Mouse (Mus musculus) megakaryocyte, embryonic 14.5 days (primary cell): ENCODE data around the gene Pomgnt1.

Experiments used
- FLI1 ChIP-seq: IDR thresholded peaks from 2 replicates; pipeline ENCODE4 v1.6.1; 2012; ENCODE audit warnings: low read length, inconsistent platforms, mixed read lengths
- GATA1 ChIP-seq: IDR thresholded peaks from 3 replicates; pipeline ENCODE4 v1.6.1; 2012; ENCODE audit warnings: mixed read lengths, low read length, inconsistent platforms, borderline replicate concordance

DNA sequence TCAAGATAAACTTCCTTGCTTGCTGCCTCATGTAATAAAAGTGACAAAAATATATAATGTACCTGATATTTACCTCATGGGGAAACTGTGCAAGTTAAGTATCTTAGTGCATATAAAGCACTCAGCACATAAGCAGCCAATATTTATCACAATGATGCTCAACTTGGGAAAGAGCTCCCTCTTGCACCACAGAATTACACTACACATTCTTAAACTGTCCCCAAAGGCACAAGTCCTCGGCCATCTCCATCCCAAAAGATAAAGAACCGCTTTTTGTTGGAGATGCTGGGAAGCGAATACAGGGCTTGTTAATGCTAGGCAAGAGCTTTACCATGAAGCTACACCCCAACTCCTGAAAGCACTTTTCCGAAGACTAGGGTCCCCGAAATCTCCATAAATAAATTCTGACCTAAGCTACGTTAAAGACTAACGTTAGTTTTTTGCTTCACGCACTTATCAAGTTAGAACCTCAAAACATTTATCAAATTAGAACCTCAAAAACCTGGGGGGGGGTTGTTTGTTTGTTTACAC is 49.4 kb upstream of the Pomgnt1 start:
- TF ChIP-seq GATA1: no peak
- no peak for TF ChIP-seq FLI1
